Mouse (Mus musculus): ENCODE results near the gene Gm45208. TPM values are rescaled to one million over a fixed set of nuclear protein-coding genes. Genes with fewer than 3 reads are reported as not detected.

Gm45208 gene
- polyA plus RNA-seq (2014; fragmentation: Nextera tagmentation; extraction: Ambion mirVana), result 0.47 and 2.9 TPM in 2 replicates

DNA sequence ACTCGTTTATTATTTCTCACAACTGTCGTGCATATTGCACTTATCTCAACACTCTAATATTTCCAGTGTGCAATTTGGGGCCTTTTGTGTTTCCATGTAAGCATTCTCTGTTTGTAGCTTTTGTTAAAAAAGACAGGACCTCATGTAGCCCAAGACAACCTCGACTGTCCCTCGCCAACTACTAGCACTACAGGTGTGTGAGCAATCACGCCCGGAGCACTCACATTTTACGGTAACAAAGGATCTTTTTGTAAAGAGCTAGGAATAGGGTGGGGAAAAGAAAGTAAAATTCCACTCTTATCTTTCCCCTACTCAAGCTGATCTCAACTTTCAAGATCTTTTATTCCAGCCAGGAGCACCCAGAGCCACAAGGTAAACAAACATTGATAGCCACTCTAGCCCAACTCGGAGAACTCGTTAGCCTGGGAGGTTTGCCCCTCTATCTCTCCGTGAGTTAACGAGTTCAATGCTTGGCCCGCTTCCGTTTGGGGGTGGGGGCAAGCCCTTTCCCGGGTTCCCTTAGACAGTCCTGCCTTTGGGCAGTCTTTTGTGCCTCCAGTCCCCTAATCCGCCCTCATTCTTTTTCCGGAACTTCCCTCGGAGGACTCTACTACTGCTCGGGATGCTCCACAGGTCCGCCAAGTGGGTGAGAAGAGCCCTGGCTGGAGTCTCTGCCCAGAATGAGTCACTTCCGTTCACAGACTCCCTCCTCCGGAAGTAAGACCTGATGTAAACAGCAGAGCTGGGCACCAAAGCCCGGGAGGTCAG lies at the start of gene Gm45208:
TSS of gene Gm45208 (plus strand) at position 732 of the 768 bp plus-strand sequence.
- H3K9ac ChIP-seq (replicated peaks; ENCODE audit: low read depth, low read length), result peak within 1 kb of the TSS; percentile 17
- H3K27me3 ChIP-seq (ENCODE audit: control insufficient read depth, insufficient read depth, low read length), result no peaks in the 10 kb centered on the region
- H3K9me3 ChIP-seq (ENCODE audit: control insufficient read depth, low read length), result no peaks in the 10 kb centered on the region
- H3K4me3 ChIP-seq (ENCODE audit: low read depth, low read length), result peak within 1 kb of the TSS; percentile 47
- H3K4me1 ChIP-seq (ENCODE audit: control insufficient read depth, insufficient read depth, low read length), result 0 out of 2 replicates have a peak, but pooled peaks cover 5% of the 10 kb centered on the region
- H3K36me3 ChIP-seq (ENCODE audit: control insufficient read depth, insufficient read depth, low read length), result no peaks in the 10 kb centered on the region
- WGBS, result 19% methylated on average over 22 of the region's 22 CpGs
- peak within 1 kb of the TSS; percentile 55 for H3K27ac ChIP-seq (ENCODE audit: low read depth, low read length)
- peak; percentile 92 for ATAC-seq (ENCODE audit: low read depth)
- H3K4me2 ChIP-seq (ENCODE audit: low read depth, low read length), result peak within 1 kb of the TSS; percentile 57

DNA sequence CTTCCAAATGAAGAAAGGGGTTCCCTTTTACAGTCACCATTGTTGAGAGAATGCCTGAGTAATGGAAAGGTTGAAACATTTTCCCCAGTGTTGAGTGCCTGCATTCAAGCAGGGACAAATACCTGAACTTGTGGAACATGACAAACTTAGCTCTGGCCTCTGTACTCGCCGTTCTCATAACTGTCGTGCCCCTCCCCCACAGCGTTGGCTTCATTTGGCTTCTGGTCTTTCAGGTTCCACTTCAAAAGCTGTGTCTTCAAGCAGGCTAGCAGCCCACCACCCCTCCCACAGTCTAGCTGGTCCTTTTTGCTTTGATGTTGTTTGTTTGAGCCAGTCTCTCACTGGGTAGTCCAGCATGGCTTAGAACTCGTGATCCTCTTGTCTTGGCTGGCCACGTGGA lies 49.3 kb upstream of the Gm45208 start:
- no peak overlapping the region for H3K4me3 ChIP-seq (ENCODE audit: low read depth, low read length)
- H3K9ac ChIP-seq (replicated peaks; ENCODE audit: low read depth, low read length), result no peak overlapping the region
- H3K27ac ChIP-seq (ENCODE audit: low read depth, low read length), result no peak overlapping the region
- no peaks in the 10 kb centered on the region for H3K9me3 ChIP-seq (ENCODE audit: control insufficient read depth, low read length)
- H3K4me2 ChIP-seq (ENCODE audit: low read depth, low read length), result no peak overlapping the region
- H3K4me1 ChIP-seq (ENCODE audit: control insufficient read depth, insufficient read depth, low read length), result no peaks in the 10 kb centered on the region
- H3K27me3 ChIP-seq (ENCODE audit: control insufficient read depth, insufficient read depth, low read length), result no peaks in the 10 kb centered on the region
- 52% methylated on average over 6 of the region's 6 CpGs for WGBS
- ATAC-seq (ENCODE audit: low read depth), result no peak
- H3K36me3 ChIP-seq (ENCODE audit: control insufficient read depth, insufficient read depth, low read length), result no peaks in the 10 kb centered on the region

DNA sequence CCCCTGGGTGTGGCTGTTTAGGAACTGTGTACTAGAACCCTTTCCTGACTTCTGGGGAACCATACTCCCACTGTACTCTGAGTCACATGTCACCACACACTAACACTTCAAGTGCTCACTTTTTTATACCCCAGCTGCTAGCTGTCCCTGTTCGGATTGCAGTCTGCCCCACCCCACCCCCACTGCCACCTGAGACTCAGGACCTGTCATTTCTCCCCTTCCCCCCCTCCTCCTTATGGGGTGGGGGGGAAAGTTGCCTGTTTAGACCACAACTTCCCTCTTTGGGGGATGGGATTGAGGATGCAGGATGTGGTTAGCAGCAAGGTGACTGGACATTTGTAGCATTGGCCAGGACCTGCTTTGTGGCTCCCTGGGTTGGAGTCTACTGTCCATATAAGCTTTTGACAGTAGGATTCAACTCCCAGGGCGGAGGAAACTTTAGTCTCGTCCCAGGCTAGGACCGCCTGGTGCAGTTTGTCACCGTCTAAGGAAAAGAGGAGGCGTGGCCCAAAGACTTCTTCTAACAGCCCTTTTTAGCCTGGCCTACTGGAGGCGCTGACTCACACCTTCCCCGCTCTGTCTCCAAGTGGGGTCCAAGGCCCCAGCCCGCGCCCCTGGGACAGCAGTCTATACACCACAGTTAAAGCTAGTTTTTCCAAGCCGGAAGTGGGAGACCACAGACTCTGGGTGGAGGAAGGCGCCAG lies 48.3 kb upstream of the Gm45208 start:
- Histone ChIP-seq H3K4me2 (ENCODE audit: low read depth, low read length) (no peak overlapping the region), H3K9me3 (ENCODE audit: control insufficient read depth, low read length) (no peaks in the 10 kb centered on the region), H3K36me3 (ENCODE audit: control insufficient read depth, insufficient read depth, low read length) (no peaks in the 10 kb centered on the region), H3K27ac (ENCODE audit: low read depth, low read length) (no peak overlapping the region), H3K27me3 (ENCODE audit: control insufficient read depth, insufficient read depth, low read length) (no peaks in the 10 kb centered on the region), H3K4me1 (ENCODE audit: control insufficient read depth, insufficient read depth, low read length) (no peaks in the 10 kb centered on the region), H3K4me3 (ENCODE audit: low read depth, low read length) (no peak overlapping the region), H3K9ac (replicated peaks; ENCODE audit: low read depth, low read length) (no peak overlapping the region)
- WGBS, result 32% methylated on average over 12 of the region's 12 CpGs
- no peak for ATAC-seq (ENCODE audit: low read depth)

DNA sequence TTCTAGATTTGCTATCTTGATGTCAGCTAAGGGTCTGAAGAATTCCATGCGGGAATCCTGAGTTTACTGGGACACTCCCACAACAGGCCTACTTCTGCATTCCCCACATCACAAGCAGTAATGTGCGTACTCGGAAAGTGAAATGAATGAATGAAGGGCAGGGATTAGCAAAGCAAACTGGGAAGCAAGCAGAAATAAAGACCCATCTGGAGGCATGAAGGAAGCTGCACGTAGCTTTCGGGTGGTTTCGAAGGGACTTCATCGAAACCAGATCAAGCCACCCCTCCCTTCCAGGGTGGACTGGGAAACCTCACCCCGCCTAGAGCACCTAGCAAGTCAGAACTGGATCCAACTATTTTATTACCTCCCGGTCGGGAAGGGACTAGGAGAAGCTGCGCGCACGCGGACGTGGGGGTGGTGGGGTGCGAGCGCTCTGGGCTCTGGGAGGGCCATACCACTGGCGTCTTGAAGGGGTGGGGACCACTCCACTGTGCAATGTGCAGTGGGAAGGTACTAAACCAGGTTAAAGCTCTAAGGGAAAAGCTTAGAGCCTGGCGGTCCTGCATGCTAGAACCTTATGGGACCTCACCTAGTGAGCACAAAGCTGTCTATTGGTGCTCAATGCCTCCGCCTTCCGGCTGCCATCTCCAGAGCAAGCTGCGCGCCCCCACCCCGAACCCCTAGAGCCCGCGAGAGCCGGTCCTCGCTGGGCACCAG lies 47.6 kb upstream of the Gm45208 start:
- Histone ChIP-seq H3K9me3 (ENCODE audit: control insufficient read depth, low read length) (no peaks in the 10 kb centered on the region), H3K4me1 (ENCODE audit: control insufficient read depth, insufficient read depth, low read length) (no peaks in the 10 kb centered on the region), H3K4me3 (ENCODE audit: low read depth, low read length) (peak overlapping the region; percentile 4; the same call in 1 of the 2 replicates), H3K9ac (replicated peaks; ENCODE audit: low read depth, low read length) (no peak overlapping the region), H3K27ac (ENCODE audit: low read depth, low read length) (no peak overlapping the region), H3K4me2 (ENCODE audit: low read depth, low read length) (peak overlapping the region; percentile 27; the same call in 1 of the 2 replicates), H3K27me3 (ENCODE audit: control insufficient read depth, insufficient read depth, low read length) (no peaks in the 10 kb centered on the region), H3K36me3 (ENCODE audit: control insufficient read depth, insufficient read depth, low read length) (no peaks in the 10 kb centered on the region)
- peak; percentile 52; the same call in 1 of the 2 replicates for ATAC-seq (ENCODE audit: low read depth)
- 40% methylated on average over 28 of the region's 28 CpGs for WGBS

DNA sequence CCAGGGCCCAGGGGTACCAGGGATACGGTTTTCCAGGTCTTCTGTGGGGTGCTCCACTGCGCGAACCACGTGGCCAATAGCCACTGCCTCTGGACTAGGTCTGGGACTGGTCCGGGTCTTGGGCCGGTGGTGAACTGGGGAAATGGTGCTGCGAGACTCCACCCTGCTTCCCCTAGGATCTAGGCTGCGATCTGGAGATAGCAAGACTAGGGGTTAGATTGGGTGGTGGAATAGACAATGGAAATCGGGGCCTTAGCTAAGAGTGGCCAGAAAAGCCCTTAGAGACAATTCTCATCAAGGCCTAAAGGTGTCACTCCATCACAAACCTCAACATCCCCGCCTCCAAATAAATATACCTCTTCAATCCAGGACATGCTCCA lies 47.1 kb upstream of the Gm45208 start:
- no peak overlapping the region for H3K27ac ChIP-seq (ENCODE audit: low read depth, low read length)
- H3K4me1 ChIP-seq (ENCODE audit: control insufficient read depth, insufficient read depth, low read length), result no peaks in the 10 kb centered on the region
- H3K4me3 ChIP-seq (ENCODE audit: low read depth, low read length), result peak overlapping the region; percentile 4; the same call in 1 of the 2 replicates
- 36% methylated on average over 10 of the region's 10 CpGs for WGBS
- no peaks in the 10 kb centered on the region for H3K36me3 ChIP-seq (ENCODE audit: control insufficient read depth, insufficient read depth, low read length)
- no peaks in the 10 kb centered on the region for H3K9me3 ChIP-seq (ENCODE audit: control insufficient read depth, low read length)
- ATAC-seq (ENCODE audit: low read depth), result no peak
- H3K9ac ChIP-seq (replicated peaks; ENCODE audit: low read depth, low read length), result no peak overlapping the region
- H3K4me2 ChIP-seq (ENCODE audit: low read depth, low read length), result peak overlapping the region; percentile 27; the same call in 1 of the 2 replicates
- H3K27me3 ChIP-seq (ENCODE audit: control insufficient read depth, insufficient read depth, low read length), result no peaks in the 10 kb centered on the region

DNA sequence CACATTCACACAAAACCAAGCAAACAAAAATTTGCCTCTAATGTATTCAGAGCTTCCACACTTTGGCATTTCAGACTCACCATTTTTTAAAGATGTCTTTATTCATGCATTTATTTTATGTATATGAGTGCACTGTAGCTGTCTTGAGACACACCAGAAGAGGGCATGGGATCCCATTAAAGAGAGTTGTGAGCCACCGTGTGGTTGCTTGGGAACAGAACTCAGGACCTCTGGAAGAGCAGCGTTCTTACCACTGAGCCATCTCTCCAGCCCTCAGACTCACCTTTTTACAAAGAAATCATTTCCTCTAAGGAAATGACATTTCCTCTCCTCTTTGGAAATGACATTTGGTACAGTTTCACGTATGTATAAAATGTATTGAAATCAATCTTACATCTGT lies 43.1 kb upstream of the Gm45208 start:
- H3K4me1 ChIP-seq (ENCODE audit: control insufficient read depth, insufficient read depth, low read length), result no peaks in the 10 kb centered on the region
- H3K4me3 ChIP-seq (ENCODE audit: low read depth, low read length), result no peak overlapping the region
- 47% methylated on average over 3 of the region's 3 CpGs for WGBS
- no peak overlapping the region for H3K9ac ChIP-seq (replicated peaks; ENCODE audit: low read depth, low read length)
- no peak overlapping the region for H3K4me2 ChIP-seq (ENCODE audit: low read depth, low read length)
- H3K27me3 ChIP-seq (ENCODE audit: control insufficient read depth, insufficient read depth, low read length), result no peaks in the 10 kb centered on the region
- H3K9me3 ChIP-seq (ENCODE audit: control insufficient read depth, low read length), result no peaks in the 10 kb centered on the region
- no peak for ATAC-seq (ENCODE audit: low read depth)
- H3K36me3 ChIP-seq (ENCODE audit: control insufficient read depth, insufficient read depth, low read length), result no peaks in the 10 kb centered on the region
- H3K27ac ChIP-seq (ENCODE audit: low read depth, low read length), result no peak overlapping the region

DNA sequence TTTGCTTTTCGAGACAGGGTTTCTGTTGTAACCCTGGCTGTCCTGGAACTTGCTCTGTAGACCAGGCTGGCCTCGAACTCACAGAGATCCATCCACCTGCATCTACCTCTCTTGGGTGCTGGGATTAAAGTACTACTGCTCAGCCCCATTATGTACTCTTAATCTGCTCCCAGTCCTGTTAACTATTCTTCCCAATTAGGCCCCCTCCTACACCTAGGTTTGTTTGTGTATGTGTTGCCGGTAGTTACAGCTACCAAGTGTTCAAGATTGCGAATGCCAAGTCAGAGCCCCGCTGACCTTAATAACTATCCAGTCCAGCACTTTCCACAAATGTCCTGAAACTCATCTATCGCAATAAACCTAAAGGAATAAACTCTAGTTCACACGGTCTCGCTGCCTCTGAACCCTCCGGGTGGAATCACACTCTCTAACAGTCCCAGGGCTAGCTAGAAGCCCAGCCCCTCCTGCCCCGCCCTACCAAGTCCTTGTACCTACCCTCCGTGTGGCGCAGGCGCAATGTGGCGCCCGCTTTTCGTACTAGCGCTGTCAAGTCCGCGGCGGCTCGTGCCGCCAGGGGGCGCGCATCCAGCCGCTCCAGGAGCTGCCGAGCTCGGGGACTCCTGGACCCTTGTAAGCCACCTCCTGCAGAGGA lies 42.5 kb upstream of the Gm45208 start:
- Histone ChIP-seq H3K27me3 (ENCODE audit: control insufficient read depth, insufficient read depth, low read length) (no peaks in the 10 kb centered on the region), H3K36me3 (ENCODE audit: control insufficient read depth, insufficient read depth, low read length) (no peaks in the 10 kb centered on the region), H3K9me3 (ENCODE audit: control insufficient read depth, low read length) (no peaks in the 10 kb centered on the region), H3K4me3 (ENCODE audit: low read depth, low read length) (peak overlapping the region; percentile 7; the same call in 1 of the 2 replicates), H3K27ac (ENCODE audit: low read depth, low read length) (no peak overlapping the region), H3K4me1 (ENCODE audit: control insufficient read depth, insufficient read depth, low read length) (no peaks in the 10 kb centered on the region), H3K9ac (replicated peaks; ENCODE audit: low read depth, low read length) (no peak overlapping the region), H3K4me2 (ENCODE audit: low read depth, low read length) (peak overlapping the region; percentile 32)
- ATAC-seq (ENCODE audit: low read depth), result peak; percentile 94
- WGBS, result 17% methylated on average over 27 of the region's 27 CpGs

DNA sequence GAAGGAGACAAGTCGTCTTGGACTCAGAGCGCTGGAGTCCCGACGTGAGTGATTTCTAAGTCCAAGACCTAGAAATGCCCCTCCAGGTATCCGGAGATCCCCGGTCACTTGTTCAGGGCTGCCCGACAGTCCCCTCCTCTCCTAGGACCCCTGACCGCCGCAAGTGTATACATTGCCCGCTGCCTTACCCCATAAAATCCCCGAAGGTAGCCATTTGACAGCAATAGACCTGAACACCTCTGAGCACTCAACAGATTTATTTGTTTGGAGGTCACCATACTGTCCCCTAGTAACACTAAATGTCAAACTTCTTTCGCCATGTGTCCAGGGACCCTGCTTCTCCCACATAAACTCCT lies 42.0 kb upstream of the Gm45208 start:
- Histone ChIP-seq H3K9me3 (ENCODE audit: control insufficient read depth, low read length) (no peaks in the 10 kb centered on the region), H3K4me2 (ENCODE audit: low read depth, low read length) (peak overlapping the region; percentile 32), H3K36me3 (ENCODE audit: control insufficient read depth, insufficient read depth, low read length) (no peaks in the 10 kb centered on the region), H3K4me1 (ENCODE audit: control insufficient read depth, insufficient read depth, low read length) (no peaks in the 10 kb centered on the region), H3K27ac (ENCODE audit: low read depth, low read length) (no peak overlapping the region), H3K27me3 (ENCODE audit: control insufficient read depth, insufficient read depth, low read length) (no peaks in the 10 kb centered on the region), H3K4me3 (ENCODE audit: low read depth, low read length) (no peak overlapping the region), H3K9ac (replicated peaks; ENCODE audit: low read depth, low read length) (no peak overlapping the region)
- peak; percentile 35; the same call in 1 of the 2 replicates for ATAC-seq (ENCODE audit: low read depth)
- WGBS, result 17% methylated on average over 12 of the region's 12 CpGs

All from neural tube, embryonic 14.5 days (tissue).